Mouse (Mus musculus) kidney, adult 2 months (tissue): ENCODE data around the gene 2810459M11Rik.

Experiments
- CTCF ChIP-seq: fragments of 200-500 bp; conservative IDR thresholded peaks from 2 replicates; pipeline ENCODE4 v1.5.1; 2011; ENCODE audit warnings: low read depth, mild to moderate bottlenecking, control low read depth, low read length, moderate library complexity, mixed read lengths; ENCODE audit not compliant: insufficient read depth, insufficient read length
- POLR2A ChIP-seq: fragments of 200-500 bp; IDR thresholded peaks from one replicate; pipeline ENCODE4 v1.6.1; 2011; ENCODE audit warnings: low read depth, low read length, control low read depth

- TF ChIP-seq CTCF, result no peak
- no peak for TF ChIP-seq POLR2A
These were observed 10.6 kb downstream of the 2810459M11Rik start for GRCm38 (mm10) chr1:86056284-86056683.
